In the genomic region with DNA sequence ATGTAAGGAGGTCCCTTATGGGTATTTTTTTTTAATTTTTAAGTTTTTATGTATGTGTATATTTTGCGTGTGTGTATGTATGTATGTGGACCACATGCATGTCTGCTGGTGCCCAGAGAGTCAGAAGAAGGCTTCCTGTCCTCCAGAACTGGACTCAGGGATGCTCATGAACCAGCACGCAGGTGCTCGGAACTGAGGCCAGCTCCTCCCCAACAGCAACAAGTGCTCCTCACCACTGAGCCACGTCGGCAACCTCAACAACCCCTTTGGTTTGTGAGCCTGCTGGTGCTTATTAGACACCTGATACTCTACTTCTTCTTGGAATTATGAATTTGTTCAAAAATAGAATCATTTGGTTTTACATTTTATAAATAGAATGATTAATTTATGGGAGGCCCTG, we compare ENCODE assay signal across 8 mouse cellular contexts. TPM values are rescaled to one million over a fixed set of nuclear protein-coding genes. Genes with fewer than 3 reads are reported as not detected.
DNase-seq lines count a peak whose midpoint lies in the region; ATAC-seq and TF ChIP-seq lines count a peak whose summit lies in the region.

No protein-coding gene starts in this region.

- no peak for DNase-seq in heart, postnatal 4 days
- no peak for DNase-seq in forebrain, postnatal 0 days
- DNase-seq in cerebellum, postnatal 10 days = no peak
- DNase-seq in cerebellum, adult 18-20 months = no peak
- no peak for DNase-seq in urinary bladder, postnatal 36 days (ENCODE audit: low spot score in 2 of 2)

- peaks cover 59% of the 10 kb centered on the region for H3K4me1 ChIP-seq in heart, embryonic 12.5 days (replicated peaks)
- peaks cover 90% of the 10 kb centered on the region for H3K4me1 ChIP-seq in E14TG2a.4 (replicated peaks; ENCODE audit: low read depth, low read length)
- H3K4me1 ChIP-seq in forebrain, postnatal 0 days (ENCODE audit: insufficient read depth) = peaks cover 14% of the 10 kb centered on the region; the same call in 1 of the 2 replicates

- peaks cover 78% of the 10 kb centered on the region for H3K79me2 ChIP-seq in macrophage (ENCODE audit: inconsistent target)

- H3K4me3 ChIP-seq in heart, embryonic 12.5 days = peak overlapping the region; percentile 83
- H3K4me3 ChIP-seq in E14TG2a.4 (replicated peaks; ENCODE audit: low read length) (peak overlapping the region; percentile 85), macrophage (ENCODE audit: inconsistent target) (peak overlapping the region; percentile 87)
- H3K4me3 ChIP-seq in forebrain, postnatal 0 days (ENCODE audit: low read depth, low read length) = peak overlapping the region; percentile 77

- peaks cover 3% of the 10 kb centered on the region; the same call in 1 of the 2 replicates for H3K9me3 ChIP-seq in heart, embryonic 12.5 days (replicated peaks)
- no peaks in the 10 kb centered on the region for H3K9me3 ChIP-seq in E14TG2a.4 (ENCODE audit: low read length)
- no peaks in the 10 kb centered on the region for H3K9me3 ChIP-seq in forebrain, postnatal 0 days (ENCODE audit: low read length)

- WGBS in heart, embryonic 12.5 days = 79% methylated on average over 5 of the region's 5 CpGs
- 83% methylated on average over 5 of the region's 5 CpGs for WGBS in forebrain, postnatal 0 days
- WGBS in macrophage (ENCODE audit: missing documents) = 69% methylated on average over 5 of the region's 5 CpGs

- peak overlapping the region; percentile 90 for H3K9ac ChIP-seq in heart, embryonic 12.5 days
- peak overlapping the region; percentile 79 for H3K9ac ChIP-seq in forebrain, postnatal 0 days

- peak overlapping the region; percentile 91 for H3K4me2 ChIP-seq in heart, embryonic 12.5 days
- peak overlapping the region; percentile 77 for H3K4me2 ChIP-seq in forebrain, postnatal 0 days (ENCODE audit: low read depth)

- no peaks in the 10 kb centered on the region for H3K27me3 ChIP-seq in heart, embryonic 12.5 days (replicated peaks)
- no peaks in the 10 kb centered on the region for H3K27me3 ChIP-seq in E14TG2a.4 (ENCODE audit: insufficient read depth, low read length)
- no peaks in the 10 kb centered on the region for H3K27me3 ChIP-seq in forebrain, postnatal 0 days (ENCODE audit: insufficient read depth, low read length)

- TF ChIP-seq CTCF in E14TG2a.4 (conservative IDR thresholded peaks at IDR 0.05; ENCODE audit: low read length) = no peak
- TF ChIP-seq CTCF in forebrain, postnatal 0 days (IDR thresholded peaks at IDR 0.05; ENCODE audit: low read depth) = no peak

- H3K36me3 ChIP-seq in heart, embryonic 12.5 days = peaks cover 29% of the 10 kb centered on the region
- H3K36me3 ChIP-seq in E14TG2a.4 (ENCODE audit: insufficient read depth, low read length) (peaks cover 49% of the 10 kb centered on the region), macrophage (ENCODE audit: inconsistent target) (peaks cover 7% of the 10 kb centered on the region; the same call in 1 of the 2 replicates)
- no peaks in the 10 kb centered on the region; the same call in 1 of the 2 replicates for H3K36me3 ChIP-seq in forebrain, postnatal 0 days (ENCODE audit: insufficient read depth)

- H3K27ac ChIP-seq in heart, embryonic 12.5 days (ENCODE audit: poor library complexity, severe bottlenecking) = peak overlapping the region; percentile 100
- no peak overlapping the region for H3K27ac ChIP-seq in forebrain, postnatal 0 days (ENCODE audit: low read depth, low read length)
- peak overlapping the region; percentile 96; the same call in 1 of the 2 replicates for H3K27ac ChIP-seq in macrophage

- ATAC-seq in heart, embryonic 12.5 days (ENCODE audit: insufficient number of reproducible peaks, low FRiP score) = no peak
- ATAC-seq in forebrain, postnatal 0 days = no peak

RNA-seq across cellular contexts. Expression of gene Ppp2r5c, which starts 39.9 kb away (rescaled TPM):
- 142 and 147 TPM in 2 replicates for polyA plus RNA-seq in heart, embryonic 12.5 days (2016; fragmentation: Nextera tagmentation; extraction: Ambion mirVana)
- 100 to 1,000 TPM; 126 to 128 TPM for total RNA-seq in heart, postnatal 4 days (2021)
- 171 and 191 TPM in 2 replicates for total RNA-seq in forebrain, postnatal 0 days (2014; rRNA removed)
- polyA plus RNA-seq in forebrain, postnatal 0 days (2015; fragmentation: Nextera tagmentation; extraction: Ambion mirVana) = 147 and 169 TPM in 2 replicates
- total RNA-seq in macrophage (2018; cell fraction: chromatin; rRNA removed) = 100 to 1,000 TPM in 2 of 26 experiments, 10 to 100 TPM in 24; 19.9 to 103 (median 77.9) TPM
- 100 to 1,000 TPM; 104 to 180 (median 147) TPM for total RNA-seq in macrophage (2018; cell fraction: cytosol; rRNA removed)
- total RNA-seq in macrophage (2018; cell fraction: nucleus; rRNA removed) = 100 to 1,000 TPM in 6 of 26 experiments, 10 to 100 TPM in 20; 31.2 to 122 (median 80.1) TPM
- 110 to 139 TPM (median 129 TPM) in 3 replicates for polyA plus RNA-seq in macrophage (2018)
